Mouse (Mus musculus): Measurements from ENCODE around the gene Tceanc.

DNA sequence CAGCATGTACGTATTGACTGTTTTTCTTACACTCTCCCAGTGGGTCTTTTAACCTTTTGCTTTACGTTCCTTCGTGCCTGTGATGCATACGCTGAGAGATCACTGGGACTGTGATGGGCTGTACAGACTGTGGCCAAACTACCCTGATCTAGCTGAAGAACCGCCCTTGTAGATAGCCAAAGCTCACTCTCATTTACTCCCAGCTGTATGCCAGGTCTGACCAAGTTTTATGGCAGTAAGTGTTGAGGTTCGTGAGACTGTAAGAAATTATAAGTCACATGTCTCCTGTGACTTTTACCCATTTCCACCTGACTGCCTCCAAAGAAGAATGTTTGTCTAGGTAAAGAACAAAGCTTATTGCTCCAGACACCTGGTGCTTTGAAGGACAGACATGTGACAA, 47.6 kb upstream of the Tceanc start:
- no peak for TF ChIP-seq CTCF (IDR thresholded peaks at IDR 0.05 in 2 of 3, conservative IDR thresholded peaks at IDR 0.05 in 1 of 3; ENCODE audit: control insufficient read depth in 1 of 3, insufficient read depth in 1 of 3, low read depth in 2 of 3, low read length in 3 of 3, poor library complexity in 1 of 3, severe bottlenecking in 1 of 3)
- no peak for TF ChIP-seq CHD1 (IDR thresholded peaks at IDR 0.05; ENCODE audit: low read depth, low read length)
- TF ChIP-seq POLR2A (IDR thresholded peaks at IDR 0.05; ENCODE audit: control insufficient read depth in 1 of 2, insufficient read depth in 1 of 2, low read depth in 1 of 2, low read length in 2 of 2, poor library complexity in 1 of 2), result no peak
- TF ChIP-seq TBP (IDR thresholded peaks at IDR 0.05; ENCODE audit: low read depth, low read length), result no peak
- TF ChIP-seq ZKSCAN1 (IDR thresholded peaks at IDR 0.05; ENCODE audit: low read depth, low read length), result no peak
- TF ChIP-seq SMC3 (IDR thresholded peaks at IDR 0.05; ENCODE audit: low read depth, low read length), result no peak
